Mouse (Mus musculus) midbrain, embryonic 10.5 days (tissue): ENCODE results near the gene Blvra. TPM values are rescaled to one million over a fixed set of nuclear protein-coding genes. Genes with fewer than 3 reads are reported as not detected.
"Not testable (repeated sequence)": the region's sequence is repeated elsewhere in the genome, so short reads cannot be mapped to it uniquely, and the experiment has no call there.

Experiments
- DNase-seq: peaks from one replicate; pipeline ENCODE4 v3.0.0-alpha.2; 2017; ENCODE audit warnings: low spot score
- H3K27ac ChIP-seq: fragments of 300-500 bp; sonication (generic); replicated peaks from 2 replicates; pipeline ENCODE4 v1.5.1; 2016; ENCODE audit warnings: mild to moderate bottlenecking
- H3K27me3 ChIP-seq: fragments of 300-500 bp; sonication (generic); 2 replicates; pipeline ENCODE4 v1.6.1; 2016; ENCODE audit warnings: low read depth, mild to moderate bottlenecking; ENCODE audit not compliant: poor library complexity, severe bottlenecking
- H3K36me3 ChIP-seq: fragments of 300-500 bp; sonication (generic); 2 replicates; pipeline ENCODE4 v1.6.1; 2016; ENCODE audit warnings: mild to moderate bottlenecking, moderate library complexity
- H3K4me1 ChIP-seq: fragments of 300-500 bp; sonication (generic); 2 replicates; pipeline ENCODE4 v1.6.1; 2016
- H3K4me3 ChIP-seq: fragments of 300-500 bp; sonication (generic); 2 replicates; pipeline ENCODE4 v1.5.1; 2016; ENCODE audit warnings: mild to moderate bottlenecking, moderate library complexity
- H3K9me3 ChIP-seq: fragments of 300-500 bp; sonication (generic); replicated peaks from 2 replicates; pipeline ENCODE4 v1.6.1; 2016; ENCODE audit warnings: mild to moderate bottlenecking
- WGBS: fragments of 180-500 bp; shearing (Covaris S2); methylation state at CpG from one replicate; pipeline ENCODE4 v1.1.7; 2016; 5-methylcytosine and 5-hydroxymethylcytosine counted together
- polyA plus RNA-seq: library from polyadenylated mRNA; unstranded; fragments of >200 nt; fragmentation: Nextera tagmentation; extraction: Ambion mirVana; gene quantifications from 2 replicates; pipeline ENCODE4 v1.2.1, GENCODE M21; 2016

The Blvra gene
- polyA plus RNA-seq = 19.4 and 21.2 TPM in 2 replicates

- Histone ChIP-seq H3K4me3 (peak within 1 kb of the TSS; percentile 71), H3K27ac (peak within 1 kb of the TSS; percentile 89), H3K4me1 (peaks cover 14% of the 10 kb centered on the region), H3K27me3 (no peaks in the 10 kb centered on the region), H3K9me3 (no peaks in the 10 kb centered on the region), H3K36me3 (peaks cover 20% of the 10 kb centered on the region)
- under 1% methylated on average over 32 of the region's 32 CpGs for whole genome bisulfite sequencing
- peak; percentile 91 for DNase-seq
These were observed at the start of gene Blvra for GRCm38 (mm10) chr2:127070435-127070841. Gene Blvra (plus strand): TSS chr2:127070665.

DNA sequence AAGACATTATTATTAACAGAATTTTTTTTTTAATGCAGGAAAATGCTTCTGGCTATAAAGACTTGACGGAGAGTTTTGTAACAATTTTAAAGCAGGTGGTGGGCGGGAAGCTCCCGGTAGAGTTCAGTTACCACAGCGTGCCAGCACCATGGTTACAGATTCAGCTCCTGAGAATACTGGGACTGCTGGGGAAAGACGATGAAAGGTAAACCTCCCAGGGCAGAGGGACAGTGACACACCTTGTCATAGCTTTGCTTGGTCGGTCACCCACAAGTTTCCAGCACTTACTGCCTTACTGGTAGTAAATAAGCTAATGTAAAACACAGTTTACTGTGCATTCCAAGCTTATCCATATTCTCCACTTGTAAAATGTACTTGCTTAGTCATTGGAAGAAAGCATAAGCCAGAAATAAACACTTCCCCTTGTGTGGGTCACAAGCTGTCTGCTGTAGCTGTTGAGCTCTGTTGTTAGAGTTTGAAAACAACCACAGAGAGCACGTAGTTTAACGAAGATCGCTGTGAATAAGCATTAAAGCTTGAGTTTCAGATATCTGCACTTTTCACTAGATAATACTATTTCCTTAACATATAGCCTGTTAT, 35.4 kb upstream of the Blvra start:
- Histone ChIP-seq H3K4me3 (no peak overlapping the region), H3K27me3 (no peaks in the 10 kb centered on the region), H3K9me3 (no peaks in the 10 kb centered on the region), H3K36me3 (peaks cover 58% of the 10 kb centered on the region), H3K27ac (no peak overlapping the region), H3K4me1 (no peaks in the 10 kb centered on the region)
- no peak for DNase-seq
- 95% methylated on average over 9 of the region's 9 CpGs for WGBS

- Histone ChIP-seq H3K36me3 (peaks cover 58% of the 10 kb centered on the region), H3K27ac (no peak overlapping the region), H3K4me1 (no peaks in the 10 kb centered on the region), H3K4me3 (no peak overlapping the region), H3K9me3 (no peaks in the 10 kb centered on the region), H3K27me3 (no peaks in the 10 kb centered on the region)
- DNase-seq = no peak
- WGBS = 97% methylated on average over 4 of the region's 4 CpGs
These were observed 33.2 kb upstream of the Blvra start for GRCm38 (mm10) chr2:127037299-127037698.

DNA sequence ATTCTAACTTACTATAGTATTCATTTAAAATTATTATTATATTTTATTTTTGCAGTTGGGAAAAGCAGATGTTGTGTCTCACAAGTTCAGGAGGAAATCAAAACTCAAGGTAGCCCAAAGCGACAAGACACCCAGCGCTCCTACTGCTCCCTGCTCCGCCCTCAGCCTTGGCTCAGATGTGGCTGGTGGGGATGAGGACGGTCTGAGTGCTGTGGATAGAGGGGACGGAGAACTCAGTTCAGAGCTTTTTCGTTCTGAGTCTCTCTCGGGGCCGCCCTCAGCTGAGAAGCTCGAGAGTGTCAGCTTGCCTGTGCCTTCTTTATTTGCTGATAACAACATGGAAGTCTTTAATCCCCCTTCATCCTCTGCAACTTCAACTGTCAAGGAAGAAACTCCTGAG, 9.0 kb upstream of the Blvra start:
- H3K9me3 ChIP-seq = no peaks in the 10 kb centered on the region
- no peak for DNase-seq
- WGBS = 94% methylated on average over 9 of the region's 9 CpGs
- no peaks in the 10 kb centered on the region for H3K27me3 ChIP-seq
- H3K27ac ChIP-seq = no peak overlapping the region
- H3K4me1 ChIP-seq = no peaks in the 10 kb centered on the region
- H3K36me3 ChIP-seq = peaks cover 74% of the 10 kb centered on the region
- no peak overlapping the region for H3K4me3 ChIP-seq

GRCm38 (mm10) chr2:127068806-127069205, 1.7 kb upstream of the Blvra start:
- WGBS = 75% methylated on average over 7 of the region's 7 CpGs
- Histone ChIP-seq H3K4me1 (peaks cover 14% of the 10 kb centered on the region), H3K27me3 (no peaks in the 10 kb centered on the region), H3K4me3 (no peak overlapping the region), H3K36me3 (peaks cover 22% of the 10 kb centered on the region), H3K27ac (no peak overlapping the region), H3K9me3 (no peaks in the 10 kb centered on the region)
- no peak for DNase-seq

- WGBS = 22% methylated on average over 11 of the region's 11 CpGs
- no peak for DNase-seq
- H3K4me3 ChIP-seq = peak overlapping the region; percentile 71
- H3K27me3 ChIP-seq = no peaks in the 10 kb centered on the region
- H3K27ac ChIP-seq = peak overlapping the region; percentile 89
- H3K36me3 ChIP-seq = peaks cover 21% of the 10 kb centered on the region
- H3K4me1 ChIP-seq = peaks cover 14% of the 10 kb centered on the region
- no peaks in the 10 kb centered on the region for H3K9me3 ChIP-seq
These were observed 557 bp upstream of the Blvra start for GRCm38 (mm10) chr2:127069781-127070434.

DNA sequence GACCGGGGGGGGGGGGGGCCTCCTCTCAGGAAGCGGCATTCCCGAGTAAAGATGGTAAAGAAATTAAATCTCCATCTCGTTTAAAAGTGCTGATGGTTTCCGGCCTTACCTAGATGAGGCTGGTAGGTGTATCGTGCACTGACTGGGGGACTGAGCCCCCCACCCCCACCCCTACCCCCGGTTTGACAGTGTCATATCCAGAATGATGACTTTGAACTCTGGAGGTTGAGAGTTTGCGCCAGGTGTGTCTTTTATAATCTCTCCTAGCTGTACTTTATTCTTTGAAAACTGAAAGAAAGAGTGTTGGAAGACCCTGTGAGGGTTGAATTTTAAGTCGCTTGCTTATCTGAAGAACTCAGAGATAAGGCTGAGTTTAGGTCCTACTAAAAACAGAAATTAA, 414 bp downstream of the Blvra start:
- WGBS = 13% methylated on average over 9 of the region's 9 CpGs
- Histone ChIP-seq H3K36me3 (peaks cover 17% of the 10 kb centered on the region), H3K4me1 (peaks cover 14% of the 10 kb centered on the region), H3K9me3 (no peaks in the 10 kb centered on the region), H3K27me3 (no peaks in the 10 kb centered on the region), H3K4me3 (peak overlapping the region; percentile 71), H3K27ac (peak overlapping the region; percentile 89)
- DNase-seq = no peak

- peaks cover 14% of the 10 kb centered on the region for H3K4me1 ChIP-seq
- 89% methylated on average over 2 of the region's 2 CpGs for WGBS
- no peaks in the 10 kb centered on the region for H3K9me3 ChIP-seq
- DNase-seq = no peak
- H3K27me3 ChIP-seq = no peaks in the 10 kb centered on the region
- H3K27ac ChIP-seq = no peak overlapping the region
- no peaks in the 10 kb centered on the region for H3K36me3 ChIP-seq
- no peak overlapping the region for H3K4me3 ChIP-seq
These were observed 3.7 kb downstream of the Blvra start for GRCm38 (mm10) chr2:127074116-127074515.

DNA sequence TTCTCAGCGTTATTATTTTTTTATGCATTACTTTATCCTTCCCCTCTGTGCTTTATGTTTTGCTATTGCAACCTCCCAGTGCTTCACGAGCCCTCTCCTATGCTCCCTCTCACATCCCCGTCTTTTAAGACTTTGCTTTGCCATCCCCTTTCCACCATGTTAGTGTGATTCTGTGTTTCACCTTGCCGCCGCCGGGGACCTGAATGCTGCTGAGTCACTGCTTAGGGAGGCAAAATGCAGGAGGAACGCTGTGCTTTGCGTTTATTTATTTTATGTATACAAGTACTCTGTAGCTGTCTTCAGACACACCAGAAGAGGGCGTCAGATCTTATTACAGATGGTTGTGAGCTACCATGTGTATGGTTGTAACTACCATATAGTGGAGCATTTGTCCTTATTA, 7.1 kb downstream of the Blvra start:
- WGBS = 86% methylated on average over 9 of the region's 9 CpGs
- no peak overlapping the region for H3K27ac ChIP-seq
- H3K27me3 ChIP-seq = no peaks in the 10 kb centered on the region

DNA sequence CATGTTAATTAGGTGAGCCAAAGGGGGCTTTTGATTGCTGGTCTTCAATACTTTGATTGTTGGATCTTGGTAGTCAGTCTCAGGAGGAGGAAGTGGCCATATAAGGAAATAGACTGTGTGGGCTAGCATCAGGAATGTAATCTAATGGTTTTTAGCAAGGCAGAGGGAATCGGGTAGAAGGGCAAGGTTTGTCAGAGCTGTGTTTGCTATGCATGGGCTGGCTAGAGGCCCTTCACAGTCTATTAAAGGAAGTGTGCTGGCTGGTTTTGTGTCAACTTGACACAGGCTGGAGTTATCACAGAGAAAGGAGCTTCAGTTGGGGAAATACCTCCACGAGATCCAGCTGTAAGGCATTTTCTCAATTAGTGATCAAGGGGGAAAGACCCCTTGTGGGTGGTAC, 8.6 kb downstream of the Blvra start:
- H3K36me3 ChIP-seq, H3K27me3 ChIP-seq, H3K9me3 ChIP-seq, H3K27ac ChIP-seq, DNase-seq, H3K4me1 ChIP-seq, H3K4me3 ChIP-seq: not testable (repeated sequence)
- 78% methylated on average over 2 of the region's 2 CpGs for WGBS

More for the DNA sequence above, 7.1 kb downstream of the Blvra start:
- no peaks in the 10 kb centered on the region for H3K9me3 ChIP-seq
- no peaks in the 10 kb centered on the region for H3K4me1 ChIP-seq
- no peak overlapping the region for H3K4me3 ChIP-seq
- no peak for DNase-seq
- no peaks in the 10 kb centered on the region for H3K36me3 ChIP-seq

DNA sequence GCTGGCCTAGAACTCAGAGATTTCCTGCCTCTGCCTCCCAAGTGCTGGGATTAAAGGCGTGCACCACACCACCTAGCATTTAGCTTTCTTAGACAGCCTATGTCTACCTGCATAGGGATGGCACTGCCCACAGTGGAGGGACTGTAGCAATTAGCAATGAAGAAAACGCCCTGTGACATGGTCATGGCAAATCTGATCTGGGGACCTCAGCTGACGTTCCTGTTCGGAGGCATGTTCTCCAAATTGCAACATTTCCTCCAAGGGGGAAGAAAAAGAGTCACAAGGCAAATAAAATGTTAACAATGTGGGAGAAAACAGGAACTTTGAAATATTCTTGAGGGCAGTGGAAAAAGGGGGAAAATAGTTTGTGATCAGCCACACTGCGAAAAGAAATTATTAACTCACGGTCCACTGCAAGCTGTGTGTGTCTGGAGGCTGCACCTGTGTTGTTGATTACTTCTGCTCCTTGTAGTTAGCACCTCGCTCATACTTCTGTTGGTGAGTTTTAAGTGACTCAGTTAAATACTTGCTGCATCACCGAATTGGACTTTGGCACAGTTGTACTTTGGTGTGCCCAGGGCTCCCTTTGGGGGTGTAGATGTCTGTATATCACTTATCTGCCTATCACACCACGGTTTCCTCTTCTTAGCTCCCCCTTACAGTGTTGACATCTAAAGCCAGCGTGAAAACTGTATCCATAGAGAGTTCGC, 9.6 kb downstream of the Blvra start:
- no peaks in the 10 kb centered on the region for H3K27me3 ChIP-seq
- 91% methylated on average over 11 of the region's 11 CpGs for WGBS
- no peak overlapping the region for H3K27ac ChIP-seq
- no peak for DNase-seq
- H3K4me1 ChIP-seq = no peaks in the 10 kb centered on the region
- H3K9me3 ChIP-seq = no peaks in the 10 kb centered on the region
- H3K36me3 ChIP-seq = no peaks in the 10 kb centered on the region
- no peak overlapping the region for H3K4me3 ChIP-seq

DNA sequence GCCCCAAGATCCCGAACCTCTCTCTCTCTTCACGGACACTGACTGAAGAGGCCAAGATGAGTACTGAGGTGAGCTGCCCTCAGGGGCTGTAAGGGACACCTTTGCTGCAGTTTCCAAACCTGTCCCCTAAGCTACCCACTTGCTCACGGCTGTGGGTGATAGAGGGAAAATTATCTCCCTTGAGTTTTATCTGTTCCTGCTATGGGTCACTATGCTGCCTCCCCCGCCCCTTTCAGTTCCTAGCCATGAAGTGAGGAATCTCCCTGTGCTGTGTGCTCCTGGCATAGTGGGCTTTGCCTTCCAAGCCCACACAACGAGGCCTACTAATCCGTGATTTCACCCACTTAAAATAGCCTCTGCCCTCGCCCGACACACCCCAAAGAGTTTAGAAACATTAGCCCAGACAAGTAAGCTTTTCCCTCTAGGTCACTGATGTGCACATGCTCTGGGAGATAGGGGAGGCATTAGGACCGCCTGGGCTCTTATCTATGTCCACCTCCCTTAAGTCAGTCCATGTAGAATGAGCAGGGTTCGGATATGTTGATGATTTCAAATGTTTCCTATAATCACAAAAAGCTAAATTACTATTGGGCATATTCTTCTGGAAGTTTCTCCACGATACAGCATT, 10.2 kb downstream of the Blvra start:
- Histone ChIP-seq H3K27me3 (no peaks in the 10 kb centered on the region), H3K9me3 (no peaks in the 10 kb centered on the region), H3K4me1 (no peaks in the 10 kb centered on the region), H3K27ac (no peak overlapping the region), H3K4me3 (no peak overlapping the region), H3K36me3 (no peaks in the 10 kb centered on the region)
- DNase-seq = no peak
- 93% methylated on average over 11 of the region's 11 CpGs for WGBS

- H3K27ac ChIP-seq = no peak overlapping the region
- H3K9me3 ChIP-seq = no peaks in the 10 kb centered on the region
- DNase-seq = no peak
- no peaks in the 10 kb centered on the region for H3K4me1 ChIP-seq
- 91% methylated on average over 5 of the region's 5 CpGs for WGBS
- no peak overlapping the region for H3K4me3 ChIP-seq
- no peaks in the 10 kb centered on the region for H3K27me3 ChIP-seq
- no peaks in the 10 kb centered on the region for H3K36me3 ChIP-seq
These were observed 15.8 kb downstream of the Blvra start for GRCm38 (mm10) chr2:127086235-127086634.
